Mouse (Mus musculus): ENCODE results near the gene Hist1h2bk.

- TF ChIP-seq CTCF (IDR thresholded peaks at IDR 0.05; ENCODE audit: low read depth, low read length), result no peak
- TF ChIP-seq TAL1 (conservative IDR thresholded peaks at IDR 0.05; ENCODE audit: low read depth, low read length), result no peak
- no peak for TF ChIP-seq GATA1 (IDR thresholded peaks at IDR 0.05; ENCODE audit: borderline replicate concordance, low read length)
- no peak for TF ChIP-seq GATA2 (IDR thresholded peaks at IDR 0.05; ENCODE audit: borderline replicate concordance, low read depth, low read length)
- no peak for TF ChIP-seq POLR2AphosphoS5 (IDR thresholded peaks at IDR 0.05; ENCODE audit: insufficient replicate concordance, low read depth, low read length)
These were observed 9.6 kb downstream of the Hist1h2bk start for GRCm38 (mm10) chr13:22045311-22045710.
